Mouse (Mus musculus) limb, embryonic 11.5 days (tissue): ENCODE data around the gene Pianp. TPM values are rescaled to one million over a fixed set of nuclear protein-coding genes. Genes with fewer than 3 reads are reported as not detected.

Source experiments
- ATAC-seq: fragments of 200-750 bp; cut with Nextera tagmentation; 2 replicates; pipeline ENCODE4 v1.8.0; 2017; ENCODE audit warnings: low read depth; ENCODE audit not compliant: insufficient number of reproducible peaks, low FRiP score, low TSS enrichment
- DNase-seq: peaks from one replicate; pipeline ENCODE4 v3.0.0-alpha.2; 2015; ENCODE audit warnings: low spot score
- H3K27ac ChIP-seq: fragments of 300-500 bp; sonication (generic); replicated peaks from 2 replicates; pipeline ENCODE4 v1.5.1; 2014; ENCODE audit warnings: low read depth, mild to moderate bottlenecking, low read length
- H3K27me3 ChIP-seq: fragments of 300-500 bp; sonication (generic); 2 replicates; pipeline ENCODE4 v1.6.1; 2014; ENCODE audit warnings: mild to moderate bottlenecking, low read length, mixed read lengths; ENCODE audit not compliant: control insufficient read depth, insufficient read depth
- H3K36me3 ChIP-seq: fragments of 300-500 bp; sonication (generic); 2 replicates; pipeline ENCODE4 v1.6.1; 2014; ENCODE audit warnings: mild to moderate bottlenecking, low read length, moderate library complexity, mixed read lengths; ENCODE audit not compliant: control insufficient read depth, insufficient read depth
- H3K4me1 ChIP-seq: fragments of 300-500 bp; sonication (generic); 2 replicates; pipeline ENCODE4 v1.6.1; 2014; ENCODE audit warnings: low read length, mixed read lengths; ENCODE audit not compliant: control insufficient read depth, insufficient read depth
- H3K4me2 ChIP-seq: fragments of 300-500 bp; sonication (generic); 2 replicates; pipeline ENCODE4 v1.6.1; 2014; ENCODE audit warnings: low read depth, mild to moderate bottlenecking, moderate library complexity; ENCODE audit not compliant: severe bottlenecking
- H3K4me3 ChIP-seq: fragments of 300-500 bp; sonication (generic); 2 replicates; pipeline ENCODE4 v1.5.1; 2014; ENCODE audit warnings: low read depth, low read length
- H3K9ac ChIP-seq: fragments of 300-500 bp; sonication (generic); 2 replicates; pipeline ENCODE4 v1.6.1; 2014; ENCODE audit warnings: mild to moderate bottlenecking, low read length
- H3K9me3 ChIP-seq: fragments of 300-500 bp; sonication (generic); 2 replicates; pipeline ENCODE4 v1.6.1; 2016; ENCODE audit warnings: low read length; ENCODE audit not compliant: control insufficient read depth
- WGBS: fragments of 180-500 bp; shearing (Covaris S2); extraction: QIAGEN DNeasy Blood & Tissue Kit; methylation state at CpG from one replicate; pipeline ENCODE4 v1.1.7; 2014; 5-methylcytosine and 5-hydroxymethylcytosine counted together
- polyA plus RNA-seq: library from polyadenylated mRNA; unstranded; fragments of >200 nt; fragmentation: Nextera tagmentation; extraction: Ambion mirVana; gene quantifications from 2 replicates; pipeline ENCODE4 v1.2.1, GENCODE M21; 2014

Pianp gene
- polyA plus RNA-seq, 1 experiment from 2014 or later, result 2.4 TPM

- Histone ChIP-seq H3K27me3 (peaks cover 74% of the 10 kb centered on the region), H3K36me3 (no peaks in the 10 kb centered on the region), H3K4me1 (0 out of 2 replicates have a peak, but pooled peaks cover 3% of the 10 kb centered on the region), H3K27ac (no peak overlapping the region), H3K4me3 (no peak overlapping the region), H3K9me3 (no peaks in the 10 kb centered on the region), H3K9ac (no peak overlapping the region), H3K4me2 (no peak overlapping the region)
- DNase-seq (no peak), ATAC-seq (no peak)
- 6% methylated on average over 8 of the region's 8 CpGs for WGBS
These were observed 1.6 kb downstream of the Pianp start for GRCm38 (mm10) chr6:124998066-124998465.

- 27% methylated on average over 14 of the region's 14 CpGs for WGBS
- Histone ChIP-seq H3K9me3 (no peaks in the 10 kb centered on the region), H3K4me2 (no peak overlapping the region), H3K9ac (no peak overlapping the region), H3K4me1 (0 out of 2 replicates have a peak, but pooled peaks cover 3% of the 10 kb centered on the region), H3K36me3 (no peaks in the 10 kb centered on the region), H3K27me3 (peaks cover 64% of the 10 kb centered on the region), H3K4me3 (no peak overlapping the region), H3K27ac (no peak overlapping the region)
- ATAC-seq (no peak), DNase-seq (no peak)
These were observed 2.6 kb downstream of the Pianp start for GRCm38 (mm10) chr6:124999091-124999490.

- WGBS, result 26% methylated on average over 10 of the region's 10 CpGs
- no peak overlapping the region for H3K9ac ChIP-seq
- H3K27me3 ChIP-seq, result peaks cover 61% of the 10 kb centered on the region
These were observed 3.1 kb downstream of the Pianp start for GRCm38 (mm10) chr6:124999546-124999945.

GRCm38 (mm10) chr6:125003706-125004105 lies 7.2 kb downstream of the Pianp start:
- H3K9me3 ChIP-seq, result no peaks in the 10 kb centered on the region
- H3K36me3 ChIP-seq, result no peaks in the 10 kb centered on the region
- H3K4me3 ChIP-seq, result no peak overlapping the region
- peaks cover 26% of the 10 kb centered on the region for H3K27me3 ChIP-seq
- H3K27ac ChIP-seq, result no peak overlapping the region
- H3K4me2 ChIP-seq, result no peak overlapping the region
- ATAC-seq (no peak), DNase-seq (no peak)
- no peak overlapping the region for H3K9ac ChIP-seq
- WGBS, result 45% methylated on average over 3 of the region's 3 CpGs
- no peaks in the 10 kb centered on the region; the same call in 1 of the 2 replicates for H3K4me1 ChIP-seq

More at GRCm38 (mm10) chr6:124999546-124999945, 3.1 kb downstream of the Pianp start:
- Histone ChIP-seq H3K4me1 (0 out of 2 replicates have a peak, but pooled peaks cover 3% of the 10 kb centered on the region), H3K9me3 (no peaks in the 10 kb centered on the region), H3K36me3 (no peaks in the 10 kb centered on the region), H3K4me3 (no peak overlapping the region), H3K4me2 (no peak overlapping the region), H3K27ac (no peak overlapping the region)
- no peak for DNase-seq
- ATAC-seq, result no peak

GRCm38 (mm10) chr6:125005086-125005485 lies 8.6 kb downstream of the Pianp start:
- no peaks in the 10 kb centered on the region for H3K36me3 ChIP-seq
- no peak overlapping the region for H3K9ac ChIP-seq
- H3K27ac ChIP-seq, result no peak overlapping the region
- no peak overlapping the region for H3K4me2 ChIP-seq
- ATAC-seq (no peak), DNase-seq (no peak)
- 30% methylated on average over 3 of the region's 3 CpGs for WGBS
- H3K4me1 ChIP-seq, result peaks cover 3% of the 10 kb centered on the region; the same call in 1 of the 2 replicates
- H3K9me3 ChIP-seq, result no peaks in the 10 kb centered on the region
- no peak overlapping the region for H3K4me3 ChIP-seq
- peaks cover 12% of the 10 kb centered on the region for H3K27me3 ChIP-seq

- 45% methylated on average over 13 of the region's 13 CpGs for WGBS
- peaks cover 4% of the 10 kb centered on the region; the same call in 1 of the 2 replicates for H3K4me1 ChIP-seq
- H3K9me3 ChIP-seq, result no peaks in the 10 kb centered on the region
- no peaks in the 10 kb centered on the region for H3K27me3 ChIP-seq
- no peak for ATAC-seq
- no peak overlapping the region for H3K27ac ChIP-seq
- peak overlapping the region; percentile 62 for H3K4me3 ChIP-seq
- H3K9ac ChIP-seq, result peak overlapping the region; percentile 70
- DNase-seq, result peak; percentile 33
- peak overlapping the region; percentile 67 for H3K4me2 ChIP-seq
- peaks cover 4% of the 10 kb centered on the region; the same call in 1 of the 2 replicates for H3K36me3 ChIP-seq
These were observed 11.6 kb downstream of the Pianp start for GRCm38 (mm10) chr6:125008060-125008459.

GRCm38 (mm10) chr6:125008586-125009128 lies 12.2 kb downstream of the Pianp start:
- Histone ChIP-seq H3K4me1 (peaks cover 4% of the 10 kb centered on the region; the same call in 1 of the 2 replicates), H3K27me3 (no peaks in the 10 kb centered on the region), H3K36me3 (peaks cover 6% of the 10 kb centered on the region; the same call in 1 of the 2 replicates), H3K27ac (peak overlapping the region; percentile 98), H3K4me3 (peak overlapping the region; percentile 62), H3K4me2 (peak overlapping the region; percentile 85), H3K9me3 (no peaks in the 10 kb centered on the region), H3K9ac (peak overlapping the region; percentile 88)
- peak; percentile 97 for DNase-seq
- 1% methylated on average over 32 of the region's 34 CpGs for WGBS
- ATAC-seq, result peak; percentile 97

- Histone ChIP-seq H3K4me2 (peak within 1 kb of the TSS; percentile 85), H3K9ac (peak within 1 kb of the TSS; percentile 88), H3K4me1 (peaks cover 4% of the 10 kb centered on the region; the same call in 1 of the 2 replicates), H3K27me3 (no peaks in the 10 kb centered on the region), H3K4me3 (peak within 1 kb of the TSS; percentile 62), H3K9me3 (no peaks in the 10 kb centered on the region), H3K36me3 (peaks cover 6% of the 10 kb centered on the region; the same call in 1 of the 2 replicates), H3K27ac (peak within 1 kb of the TSS; percentile 98)
- no peak for ATAC-seq
- WGBS, result no CpG with 5 or more reads among the region's 3 CpGs
- no peak for DNase-seq
These were observed 12.5 kb downstream of the Pianp start, which contains the start of gene Zfp384 for GRCm38 (mm10) chr6:125009129-125009180. Gene Zfp384 (plus strand): TSS chr6:125009145.
